Mouse (Mus musculus) embryonic fibroblast, embryonic 13.5 days (primary cell): ENCODE measurements around the gene Hirip3. TPM values are rescaled to one million over a fixed set of nuclear protein-coding genes. Genes with fewer than 3 reads are reported as not detected.

Experiments
- H3K27ac ChIP-seq: 2 replicates; pipeline ENCODE4 v1.5.1; 2012; ENCODE audit warnings: low read length, control low read depth, inconsistent platforms; ENCODE audit not compliant: insufficient read depth
- H3K4me1 ChIP-seq: 2 replicates; pipeline ENCODE4 v1.6.1; 2011; ENCODE audit warnings: low read length; ENCODE audit not compliant: control insufficient read depth, insufficient read depth
- H3K4me3 ChIP-seq: 2 replicates; pipeline ENCODE4 v1.5.1; 2011; ENCODE audit warnings: mild to moderate bottlenecking, control low read depth, low read length; ENCODE audit not compliant: insufficient read depth
- CTCF ChIP-seq: IDR thresholded peaks from 2 replicates; pipeline ENCODE4 v1.5.1; 2011; ENCODE audit warnings: mild to moderate bottlenecking, control low read depth, low read length, moderate library complexity, borderline replicate concordance; ENCODE audit not compliant: insufficient read depth
- POLR2A ChIP-seq: IDR thresholded peaks from 2 replicates; pipeline ENCODE4 v1.6.1; 2011; ENCODE audit warnings: low read depth, mild to moderate bottlenecking, control low read depth, low read length, moderate library complexity
- polyA plus RNA-seq: library from polyadenylated mRNA; stranded (reverse); fragments of >200 nt; gene quantifications from 2 replicates; pipeline ENCODE4 v1.2.4, GENCODE M21; 2011; ENCODE audit warnings: low read depth; ENCODE audit not compliant: missing spikeins, insufficient read length

Hirip3 gene
- polyA plus RNA-seq, 1 experiment: 40.2 TPM

GRCm38 (mm10) chr7:126851192-126851591, 10.6 kb upstream of the Hirip3 start:
- Histone ChIP-seq H3K4me3 (no peak overlapping the region), H3K4me1 (no peaks in the 10 kb centered on the region), H3K27ac (no peak overlapping the region)
- 0 out of 2 replicates have a peak, but pooled peaks have one; percentile 20 for TF ChIP-seq POLR2A
- no peak for TF ChIP-seq CTCF

GRCm38 (mm10) chr7:126853454-126853853, 8.3 kb upstream of the Hirip3 start:
- no peak overlapping the region for H3K27ac ChIP-seq
- TF ChIP-seq CTCF (no peak), POLR2A (no peak)
- H3K4me3 ChIP-seq: no peak overlapping the region
- H3K4me1 ChIP-seq: no peaks in the 10 kb centered on the region

GRCm38 (mm10) chr7:126855641-126856040, 6.1 kb upstream of the Hirip3 start:
- TF ChIP-seq POLR2A (no peak), CTCF (no peak)
- Histone ChIP-seq H3K27ac (no peak overlapping the region), H3K4me1 (no peaks in the 10 kb centered on the region), H3K4me3 (no peak overlapping the region)

DNA sequence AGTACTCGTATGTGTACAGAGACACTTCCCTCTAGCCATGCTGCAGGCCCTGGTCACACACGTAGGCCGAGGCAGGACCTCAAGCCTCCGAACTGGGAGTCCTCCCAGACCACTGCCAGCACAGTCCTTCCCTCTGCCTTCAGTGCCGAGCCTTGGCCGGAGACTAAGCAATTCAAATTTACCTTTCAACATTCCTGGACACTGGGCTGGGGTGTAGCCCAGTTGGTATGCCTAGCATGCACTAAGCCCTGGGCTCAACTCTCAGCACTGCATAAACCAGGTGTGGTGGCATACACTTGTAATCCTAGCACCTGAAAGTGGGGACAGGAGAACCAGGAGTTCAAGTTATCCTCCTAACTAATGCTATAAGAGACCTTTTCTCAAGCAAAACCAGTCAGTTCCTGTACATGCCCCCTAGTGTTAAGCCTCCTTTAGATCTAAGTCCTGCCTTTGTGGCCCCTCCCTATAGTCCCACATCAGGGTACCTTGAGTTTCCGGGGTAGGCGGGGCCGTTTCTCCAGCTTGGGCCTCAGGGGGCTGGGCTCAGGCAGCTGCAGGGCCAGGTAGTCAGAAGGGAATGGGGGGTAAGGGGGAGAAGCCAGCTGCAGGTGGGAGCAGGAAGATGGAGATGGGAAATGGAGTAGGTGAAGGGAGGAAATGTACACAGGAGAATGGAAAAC, 4.9 kb upstream of the Hirip3 start:
- Histone ChIP-seq H3K27ac (no peak overlapping the region), H3K4me3 (no peak overlapping the region), H3K4me1 (no peaks in the 10 kb centered on the region)
- TF ChIP-seq POLR2A (no peak), CTCF (no peak)

DNA sequence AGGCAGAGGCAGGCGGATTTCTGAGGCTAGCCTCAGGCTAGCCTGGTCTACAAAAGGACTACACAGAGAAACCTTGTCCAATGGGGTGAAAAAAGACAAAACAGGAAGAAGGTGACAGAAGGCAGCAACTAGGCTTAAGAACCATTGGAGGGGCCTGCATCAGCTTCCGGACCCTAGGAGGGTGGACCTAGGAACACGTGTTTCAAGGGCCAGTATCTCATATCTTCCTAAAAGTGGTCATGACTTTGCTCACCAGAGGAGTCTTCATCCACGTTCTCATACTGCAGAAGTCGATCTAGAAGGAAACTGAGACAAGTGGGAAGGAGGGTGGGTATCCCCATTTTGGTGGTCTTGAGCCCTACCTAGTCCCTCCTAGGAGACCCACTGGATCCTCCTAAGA, 785 bp upstream of the Hirip3 start:
- Histone ChIP-seq H3K4me3 (peak overlapping the region; percentile 72), H3K27ac (no peak overlapping the region), H3K4me1 (no peaks in the 10 kb centered on the region)
- TF ChIP-seq POLR2A (no peak), CTCF (no peak)

DNA sequence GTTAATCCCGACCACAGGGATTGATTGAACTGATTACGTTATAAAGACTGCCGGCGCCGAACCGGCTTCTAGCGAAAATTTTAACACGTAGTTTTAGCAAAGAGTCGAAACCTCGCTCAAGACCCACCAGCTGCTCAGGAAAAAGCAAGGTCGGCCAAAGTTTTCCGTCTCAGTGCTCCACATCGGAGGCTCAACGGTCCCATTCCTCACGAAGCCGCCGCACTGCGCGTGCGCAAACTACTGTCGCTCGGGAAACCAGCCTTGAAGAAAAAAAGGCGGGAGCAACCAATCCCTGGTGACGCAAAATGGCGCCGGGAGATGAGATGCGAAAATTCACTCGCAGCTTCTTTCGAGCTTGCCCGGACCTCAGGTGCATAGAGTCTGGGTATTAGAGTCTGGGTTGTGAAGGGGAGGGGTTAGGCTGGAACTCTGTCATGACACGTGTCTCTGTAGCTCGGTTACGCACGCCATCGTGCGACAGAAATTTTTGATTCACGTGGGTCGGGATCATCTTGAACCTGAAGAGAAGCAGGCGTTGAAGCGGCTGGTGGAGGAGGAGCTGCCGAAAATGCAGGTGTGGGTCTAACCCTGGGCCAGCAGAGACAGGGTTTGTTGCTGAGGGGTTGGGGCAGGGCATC, 494 bp downstream of the Hirip3 start, which contains the start of gene Ino80e:
Ino80e (minus strand) TSS at position 231 of the 638 bp plus-strand sequence.
- Histone ChIP-seq H3K4me1 (no peaks in the 10 kb centered on the region), H3K4me3 (peak within 1 kb of the TSS; percentile 72), H3K27ac (peak within 1 kb of the TSS; percentile 51)
- TF ChIP-seq POLR2A: peak; percentile 44; the same call in 1 of the 2 replicates
- TF ChIP-seq CTCF: no peak

- H3K27ac ChIP-seq: no peak overlapping the region
- H3K4me1 ChIP-seq: no peaks in the 10 kb centered on the region
- TF ChIP-seq CTCF (no peak), POLR2A (no peak)
- no peak overlapping the region for H3K4me3 ChIP-seq
These were observed 2.0 kb downstream of the Hirip3 start for GRCm38 (mm10) chr7:126863791-126864190.

DNA sequence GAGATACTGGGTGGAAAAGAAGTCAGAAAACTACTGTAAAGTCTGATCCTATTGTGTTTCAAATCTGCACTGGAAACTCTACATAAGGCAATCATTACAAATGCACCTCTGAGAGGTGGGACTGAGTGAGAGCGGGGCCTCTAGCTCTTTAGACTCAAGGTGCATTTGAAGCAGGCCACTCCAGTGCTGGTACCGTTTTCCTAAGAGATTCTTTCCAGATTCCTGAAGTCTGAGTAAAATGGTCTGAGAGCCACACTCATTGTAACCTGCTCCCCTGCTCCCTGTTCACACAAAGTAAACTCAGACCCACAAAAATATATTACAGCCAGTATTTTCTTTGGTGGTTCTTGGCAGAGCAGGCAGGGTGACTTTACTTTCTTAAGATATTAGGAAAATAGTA, 5.8 kb downstream of the Hirip3 start:
- Histone ChIP-seq H3K4me3 (no peak overlapping the region), H3K4me1 (no peaks in the 10 kb centered on the region), H3K27ac (no peak overlapping the region)
- TF ChIP-seq CTCF: no peak
- TF ChIP-seq POLR2A: no peak

- TF ChIP-seq POLR2A (no peak), CTCF (no peak)
- Histone ChIP-seq H3K27ac (no peak overlapping the region), H3K4me1 (no peaks in the 10 kb centered on the region), H3K4me3 (no peak overlapping the region)
These were observed 6.2 kb downstream of the Hirip3 start for GRCm38 (mm10) chr7:126868003-126868402.
